Comparison of ENCODE assay signal across 29 mouse cellular contexts in the genomic region with DNA sequence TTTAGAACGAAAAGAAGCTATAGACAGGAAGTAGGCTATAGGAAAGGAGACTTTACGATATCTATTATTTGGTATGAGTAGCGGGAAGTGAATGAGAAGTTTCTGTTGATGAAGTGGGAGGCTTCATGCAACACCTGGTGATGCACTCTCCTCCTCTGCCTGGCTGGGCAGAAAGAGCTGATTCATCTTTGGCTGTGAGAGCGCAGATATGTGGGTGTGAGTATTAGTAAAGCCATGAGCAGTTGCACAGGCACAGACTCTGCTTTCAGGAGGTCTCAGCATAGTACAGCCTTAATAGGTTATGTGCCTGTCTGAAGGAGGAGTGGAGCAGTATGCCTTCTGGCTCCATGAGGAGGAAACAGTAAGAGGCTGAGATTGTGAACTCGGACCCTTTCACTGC. TPM values are rescaled to one million over a fixed set of nuclear protein-coding genes. Genes with fewer than 3 reads are reported as not detected.
DNase-seq lines count a peak whose midpoint lies in the region; ATAC-seq lines count a peak whose summit lies in the region.
"Had no signal": no experiment of that assay in that cellular context is flagged by ENCODE, and none has a peak within 500 bp of the region (broad histone marks: within the 10 kb centered on the region; RNA-seq: fewer than 3 reads in every experiment).

No protein-coding gene starts in this region.

- no peaks in the 10 kb centered on the region for H3K4me1 ChIP-seq in kidney, embryonic 16.5 days (ENCODE audit: insufficient read depth, low read length)
- H3K4me1 ChIP-seq: embryonic facial prominence, embryonic 10.5 days; forebrain, embryonic 12.5 days; hindbrain, embryonic 12.5 days; hindbrain, embryonic 15.5 days had no signal

- H3K9ac ChIP-seq in kidney, embryonic 16.5 days (replicated peaks; ENCODE audit: low read length), result no peak overlapping the region
- H3K9ac ChIP-seq: embryonic facial prominence, embryonic 13.5 days; forebrain, embryonic 12.5 days; forebrain, embryonic 15.5 days; hindbrain, embryonic 12.5 days; hindbrain, embryonic 15.5 days had no signal

- H3K9me3 ChIP-seq in kidney, embryonic 16.5 days (ENCODE audit: low read length), result no peaks in the 10 kb centered on the region
- H3K9me3 ChIP-seq: embryonic facial prominence, embryonic 10.5 days; embryonic facial prominence, embryonic 13.5 days; forebrain, embryonic 12.5 days; forebrain, embryonic 15.5 days; G1E; hindbrain, embryonic 12.5 days; hindbrain, embryonic 15.5 days had no signal

- H3K36me3 ChIP-seq in kidney, embryonic 16.5 days (ENCODE audit: insufficient read depth, low read length), result no peaks in the 10 kb centered on the region
- H3K36me3 ChIP-seq: embryonic facial prominence, embryonic 10.5 days; embryonic facial prominence, embryonic 13.5 days; forebrain, embryonic 12.5 days; forebrain, embryonic 15.5 days; G1E; hindbrain, embryonic 12.5 days; hindbrain, embryonic 15.5 days had no signal

- H3K4me3 ChIP-seq in kidney, embryonic 16.5 days (ENCODE audit: low read length), result no peak overlapping the region
- H3K4me3 ChIP-seq: embryonic facial prominence, embryonic 10.5 days; embryonic facial prominence, embryonic 13.5 days; erythroblast, embryonic 14.5 days; forebrain, embryonic 12.5 days; forebrain, embryonic 15.5 days; gastrocnemius, adult 2 months; hindbrain, embryonic 12.5 days; hindbrain, embryonic 15.5 days had no signal

- H3K4me2 ChIP-seq in kidney, embryonic 16.5 days (replicated peaks; ENCODE audit: low read depth, low read length), result no peak overlapping the region
- H3K4me2 ChIP-seq: embryonic facial prominence, embryonic 13.5 days; forebrain, embryonic 12.5 days; forebrain, embryonic 15.5 days; heart, embryonic 11.5 days; hindbrain, embryonic 12.5 days; hindbrain, embryonic 15.5 days had no signal

- 0 out of 2 replicates have a peak, but pooled peaks have one; percentile 39 for ATAC-seq in kidney, embryonic 16.5 days (ENCODE audit: low FRiP score, low TSS enrichment)
- ATAC-seq: forebrain, embryonic 15.5 days; Patski had no signal

- no peak for DNase-seq in kidney, postnatal 25 days
- peak; percentile 25 for DNase-seq in layer of hippocampus, adult 9-11 months
- no peak for DNase-seq in layer of hippocampus, adult 9-10 months (ENCODE audit: low spot score)
- DNase-seq in right cerebral cortex, adult 2 months (ENCODE audit: low spot score in 2 of 2), result peak; percentile 23 to 33
- no peak for DNase-seq in right cerebral cortex, postnatal 14 days
- DNase-seq in left cerebral cortex, adult 11 months (ENCODE audit: low spot score), result no peak
- DNase-seq: adrenal gland, postnatal 10 days; adrenal gland, postnatal 36 days; B cell, adult 2 months; cerebellum, adult 11 months; cerebellum, adult 2 months; cerebellum, adult 9-11 months; cerebellum, postnatal 36 days; embryo, embryonic 11 days; gastrocnemius, adult 2 months; gastrocnemius, postnatal 14 days; heart, adult 11 months had no signal

- H3K27me3 ChIP-seq in kidney, embryonic 16.5 days (ENCODE audit: insufficient read depth, low read length), result no peaks in the 10 kb centered on the region
- H3K27me3 ChIP-seq: CH12.LX; embryonic facial prominence, embryonic 13.5 days; forebrain, embryonic 12.5 days; forebrain, embryonic 15.5 days; hindbrain, embryonic 12.5 days; hindbrain, embryonic 15.5 days; Patski had no signal

- no peak overlapping the region for H3K27ac ChIP-seq in kidney, embryonic 16.5 days (ENCODE audit: low read length)
- H3K27ac ChIP-seq: embryonic facial prominence, embryonic 10.5 days; embryonic facial prominence, embryonic 13.5 days; forebrain, embryonic 12.5 days; forebrain, embryonic 15.5 days; gastrocnemius, adult 2 months; hindbrain, embryonic 12.5 days; hindbrain, embryonic 15.5 days had no signal

- WGBS in kidney, embryonic 16.5 days, result 81% methylated on average over 5 of the region's 5 CpGs

RNA-seq across cellular contexts. Expression of a gene that starts 23.2 kb away (rescaled TPM):
- 67.6 and 75.7 TPM in 2 replicates for polyA plus RNA-seq in kidney, embryonic 16.5 days (2015; fragmentation: Nextera tagmentation; extraction: Ambion mirVana)
- polyA plus RNA-seq: erythroblast, embryonic 14.5 days had no signal

Comparison
In these comparisons a context has a peak if more than half of its experiments do, and no peak if none do; other contexts are left out.
1. DNase-seq: peak in layer of hippocampus, adult 9-11 months (single experiment) and right cerebral cortex, adult 2 months (2 of 2); none in kidney, postnatal 25 days (0 of 2), layer of hippocampus, adult 9-10 months (single experiment), right cerebral cortex, postnatal 14 days (single experiment) and left cerebral cortex, adult 11 months (single experiment).